Mouse (Mus musculus): ENCODE results near the gene Gm4131.
"Not testable (repeated sequence)": the region's sequence is repeated elsewhere in the genome, so short reads cannot be mapped to it uniquely, and the experiment has no call there.

Gene Gm4131

GRCm38 (mm10) chr14:62566821-62567220, at the start of gene Gm4131:
TSS of gene Gm4131 (minus strand) at chr14:62566921.
- not testable (repeated sequence) for DNase-seq (ENCODE audit: low read depth, low spot score)

DNA sequence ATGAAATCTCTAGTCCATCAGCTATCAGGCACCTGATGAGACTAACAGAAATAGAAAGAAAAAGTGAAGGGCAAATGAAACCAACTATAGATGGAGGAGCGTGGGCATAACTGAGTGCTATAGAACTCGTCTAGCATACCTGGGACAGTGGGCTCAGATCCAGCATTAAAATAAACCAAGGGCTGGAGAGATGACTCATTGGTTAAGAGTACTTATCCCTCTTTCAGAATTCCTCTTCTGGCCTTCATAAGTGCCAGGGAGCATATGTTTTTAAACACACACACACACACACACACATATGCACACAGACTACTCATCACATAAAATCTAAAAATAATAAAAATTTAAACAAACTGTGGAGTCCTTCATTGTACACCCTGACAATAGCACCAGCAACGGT, 43.2 kb upstream of the Gm4131 start:
- DNase-seq (ENCODE audit: low read depth, low spot score): no peak

GRCm38 (mm10) chr14:62607791-62608196, 41.1 kb upstream of the Gm4131 start:
- DNase-seq (ENCODE audit: low read depth, low spot score): no peak

DNA sequence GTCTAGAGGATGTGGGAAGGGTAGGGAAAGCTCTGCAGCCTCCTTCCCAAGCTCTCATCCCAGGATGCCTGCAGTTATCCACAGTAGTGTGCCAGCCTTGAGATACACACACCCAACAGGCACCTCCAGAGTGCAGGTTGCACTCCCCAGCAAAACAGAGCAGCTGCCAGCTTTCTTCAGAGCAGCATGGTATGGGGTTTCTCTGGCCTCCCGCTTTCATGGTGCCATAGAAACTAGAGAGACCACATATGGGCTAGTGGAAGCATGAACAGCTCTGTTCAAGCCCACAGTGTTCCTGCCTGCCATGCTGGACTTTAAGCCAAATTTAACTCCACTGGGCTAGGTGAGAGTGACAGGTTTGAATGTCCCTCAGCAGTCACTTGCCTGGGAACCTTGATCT, 36.1 kb upstream of the Gm4131 start:
- no peak for DNase-seq (ENCODE audit: low read depth, low spot score)

DNA sequence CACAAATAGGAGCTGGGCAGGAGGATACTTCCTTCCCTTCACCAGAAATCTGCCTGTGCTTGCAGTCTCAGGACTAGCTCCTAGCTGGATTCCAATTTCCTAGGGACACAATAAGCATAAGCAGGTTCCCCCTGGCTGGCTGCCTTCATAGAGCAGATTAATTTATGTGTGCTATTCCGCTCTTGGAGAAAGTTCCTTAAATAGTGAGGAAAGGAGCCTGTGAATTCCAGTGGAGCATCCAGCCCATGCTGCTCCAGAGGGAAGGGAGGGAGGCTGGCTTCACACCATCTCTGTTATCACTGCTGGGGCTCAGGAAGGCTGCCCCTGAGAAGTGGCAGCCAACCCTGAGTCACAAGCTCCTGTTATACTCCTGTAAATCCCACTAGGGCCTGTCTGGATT, 35.5 kb upstream of the Gm4131 start:
- DNase-seq (ENCODE audit: low read depth, low spot score): peak; percentile 62

- DNase-seq (ENCODE audit: low read depth, low spot score): no peak
Measured at GRCm38 (mm10) chr14:62600109-62600522, 33.4 kb upstream of the Gm4131 start.

GRCm38 (mm10) chr14:62585338-62585737, 18.6 kb upstream of the Gm4131 start:
- no peak for DNase-seq (ENCODE audit: low read depth, low spot score)

GRCm38 (mm10) chr14:62584637-62585036, 17.9 kb upstream of the Gm4131 start:
- no peak for DNase-seq (ENCODE audit: low read depth, low spot score)

GRCm38 (mm10) chr14:62581768-62582167, 15.0 kb upstream of the Gm4131 start:
- DNase-seq (ENCODE audit: low read depth, low spot score): no peak

- no peak for DNase-seq (ENCODE audit: low read depth, low spot score)
Measured at GRCm38 (mm10) chr14:62580945-62581344, 14.2 kb upstream of the Gm4131 start.

- no peak for DNase-seq (ENCODE audit: low read depth, low spot score)
Measured at GRCm38 (mm10) chr14:62575862-62576261, 9.1 kb upstream of the Gm4131 start.

GRCm38 (mm10) chr14:62574906-62575305, 8.2 kb upstream of the Gm4131 start:
- no peak for DNase-seq (ENCODE audit: low read depth, low spot score)

- DNase-seq (ENCODE audit: low read depth, low spot score): no peak
Measured at GRCm38 (mm10) chr14:62573454-62573853, 6.7 kb upstream of the Gm4131 start.

DNA sequence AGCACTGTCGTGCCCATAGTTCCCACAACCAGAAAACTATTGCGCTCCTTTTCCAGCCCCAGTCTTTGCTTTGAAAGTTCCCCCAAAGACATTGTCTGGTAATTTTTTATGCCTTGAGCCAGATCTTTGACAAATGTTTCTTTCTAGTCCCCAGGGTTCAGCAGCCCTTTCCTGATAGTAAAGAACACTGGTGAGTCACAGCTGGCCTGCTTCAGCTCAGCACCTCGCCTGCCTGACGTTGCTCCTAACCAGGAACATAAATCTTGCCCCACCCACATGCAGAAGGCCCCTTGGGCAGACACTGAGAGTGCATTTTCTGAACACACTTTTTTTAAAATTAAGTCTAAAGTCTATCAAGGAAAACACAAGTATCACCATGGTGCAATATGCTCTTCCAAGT, 3.6 kb upstream of the Gm4131 start:
- DNase-seq (ENCODE audit: low read depth, low spot score): no peak

GRCm38 (mm10) chr14:62569463-62569862, 2.7 kb upstream of the Gm4131 start:
- no peak for DNase-seq (ENCODE audit: low read depth, low spot score)

GRCm38 (mm10) chr14:62563679-62564078, 3.0 kb downstream of the Gm4131 start:
- DNase-seq (ENCODE audit: low read depth, low spot score): no peak

DNA sequence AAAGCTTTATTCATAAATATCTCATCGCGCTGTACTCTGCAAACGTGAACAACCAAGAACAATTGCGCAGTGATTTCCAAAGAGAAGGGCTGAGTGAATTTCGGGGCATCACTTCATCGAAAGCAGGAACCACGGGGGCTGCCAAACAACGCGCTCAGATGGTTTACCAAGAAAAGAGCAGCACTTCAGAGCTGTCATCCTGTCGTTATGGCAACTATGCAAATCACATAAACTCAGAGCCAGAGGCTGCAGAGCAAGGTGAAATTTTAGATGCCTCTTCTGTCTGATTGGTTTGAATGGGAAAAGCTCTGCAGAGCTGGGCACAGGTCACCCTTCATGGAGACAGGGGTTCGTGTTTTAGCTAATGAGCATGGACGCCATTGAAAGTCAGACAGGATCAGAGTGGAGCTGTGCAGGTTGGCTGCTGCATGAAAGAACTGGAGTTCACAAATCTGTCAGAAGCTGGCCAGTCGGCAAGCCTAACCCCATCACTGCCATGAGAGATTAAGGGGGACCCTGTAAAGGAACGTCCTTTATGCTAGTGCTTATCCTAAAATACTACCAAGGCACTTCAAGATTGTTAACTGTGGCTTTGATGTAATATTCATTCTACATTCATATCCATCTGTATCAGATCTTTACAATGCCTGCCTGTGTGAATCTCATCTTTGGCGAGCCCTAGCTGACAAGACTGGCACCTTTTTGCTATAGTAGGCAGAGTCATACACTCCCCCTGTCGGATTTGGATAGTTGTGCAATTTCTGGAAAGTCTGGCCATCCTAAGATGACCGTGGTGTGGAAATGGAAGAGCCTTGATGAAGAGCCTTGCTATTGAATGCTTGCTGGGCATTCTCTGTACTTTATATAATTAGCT, 4.6 kb downstream of the Gm4131 start:
- DNase-seq (ENCODE audit: low read depth, low spot score): peak; percentile 50

DNA sequence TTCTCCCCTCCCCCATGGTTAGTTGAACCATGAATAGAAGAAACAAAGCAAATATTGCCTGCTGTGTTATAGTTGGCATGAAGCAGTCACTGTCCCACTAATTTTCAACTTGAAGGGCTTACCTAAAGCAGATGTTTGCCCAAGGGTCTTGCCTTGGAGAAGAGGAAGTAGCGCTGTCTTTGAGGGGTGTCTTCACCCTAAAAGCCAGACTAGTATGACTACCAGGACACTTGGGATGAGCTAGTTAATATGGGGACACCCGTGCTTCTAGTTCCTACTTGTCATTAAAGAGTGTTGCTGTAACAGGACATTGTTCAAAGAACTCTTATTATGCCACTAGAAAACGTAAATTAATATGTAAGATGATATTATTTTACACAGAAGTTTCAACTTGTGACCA, 9.6 kb downstream of the Gm4131 start:
- no peak for DNase-seq (ENCODE audit: low read depth, low spot score)

GRCm38 (mm10) chr14:62555840-62556810, 10.6 kb downstream of the Gm4131 start:
- DNase-seq (ENCODE audit: low read depth, low spot score): no peak

GRCm38 (mm10) chr14:62555309-62555829, 11.4 kb downstream of the Gm4131 start, which contains the start of gene Fam124a:
TSS of gene Fam124a (plus strand) at chr14:62555737.
- peak; percentile 58 for DNase-seq (ENCODE audit: low read depth, low spot score)

- DNase-seq (ENCODE audit: low read depth, low spot score): no peak
Measured at GRCm38 (mm10) chr14:62553786-62554185, 12.9 kb downstream of the Gm4131 start.

DNA sequence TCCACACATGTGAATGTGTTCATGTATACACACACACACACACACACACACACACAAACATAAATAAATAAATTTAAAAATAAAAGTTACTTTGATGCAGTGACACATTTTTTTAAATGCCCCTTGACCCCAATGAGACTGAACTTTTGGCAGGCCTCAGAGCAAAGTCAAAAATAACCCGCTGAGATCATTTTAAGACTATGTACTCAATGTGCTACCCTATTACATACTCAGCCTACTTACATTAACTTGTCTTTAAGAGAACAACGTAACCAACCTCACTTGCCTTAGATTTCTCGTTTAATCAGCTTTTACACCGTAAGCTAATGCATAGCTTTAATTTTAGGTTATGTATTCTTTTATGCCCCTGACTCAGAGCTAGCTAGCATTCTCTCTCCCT, 13.9 kb downstream of the Gm4131 start:
- no peak for DNase-seq (ENCODE audit: low read depth, low spot score)
